Mouse (Mus musculus): ENCODE measurements around the gene Tbc1d13. TPM values are rescaled to one million over a fixed set of nuclear protein-coding genes. Genes with fewer than 3 reads are reported as not detected.

The Tbc1d13 gene
- polyA plus RNA-seq (2015; fragmentation: Nextera tagmentation; extraction: Ambion mirVana) = 5.1 and 5.5 TPM in 2 replicates

DNA sequence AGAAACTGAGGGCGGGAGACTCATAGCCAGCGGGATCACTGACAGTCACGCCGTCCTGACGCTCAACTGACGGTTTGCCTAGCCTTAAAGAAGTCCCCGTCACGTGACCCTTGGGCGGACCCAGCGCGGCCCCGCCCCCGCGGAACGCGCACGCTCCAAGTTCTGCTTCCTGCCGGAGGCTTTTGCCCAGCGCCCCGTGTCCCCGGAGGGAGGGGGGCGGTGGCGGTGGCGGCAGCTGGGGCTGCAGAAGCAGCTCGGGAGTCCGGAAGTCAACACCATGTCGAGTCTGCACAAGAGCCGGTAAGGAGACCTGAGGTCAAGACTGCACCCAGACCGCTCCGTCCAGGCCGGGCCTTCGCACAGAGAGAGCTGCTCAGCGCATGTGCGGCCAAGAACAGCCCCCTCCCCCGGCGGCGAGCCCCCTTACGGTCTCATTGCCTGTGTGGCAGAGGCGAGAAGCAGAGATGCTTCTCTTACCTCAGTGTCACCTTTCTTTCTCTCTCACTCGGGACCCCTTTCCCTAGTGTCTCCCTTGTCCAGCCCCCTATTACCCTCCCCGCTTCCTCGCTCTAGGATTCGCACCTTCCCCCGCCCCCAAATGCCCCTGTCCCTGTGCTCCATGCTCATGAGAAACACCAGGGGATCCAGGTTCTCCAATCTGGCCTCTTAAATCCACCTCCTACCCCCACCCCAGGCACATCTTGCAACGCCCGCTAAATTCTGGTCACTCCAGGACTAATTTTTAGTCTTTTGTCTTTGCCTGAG, at the start of gene Tbc1d13:
Gene Tbc1d13, plus strand, starts transcription at position 134 of the 765 bp plus-strand sequence.
- Histone ChIP-seq H3K4me2 (peak within 1 kb of the TSS; percentile 84), H3K36me3 (peaks cover 37% of the 10 kb centered on the region), H3K4me3 (peak within 1 kb of the TSS; percentile 91), H3K4me1 (peaks cover 24% of the 10 kb centered on the region), H3K27me3 (replicated peaks) (no peaks in the 10 kb centered on the region), H3K27ac (replicated peaks) (peak within 1 kb of the TSS; percentile 90), H3K9me3 (no peaks in the 10 kb centered on the region), H3K9ac (peak within 1 kb of the TSS; percentile 95)
- peak; percentile 92 for ATAC-seq (ENCODE audit: extremely low read depth, insufficient number of reproducible peaks, low FRiP score, low TSS enrichment)
- under 1% methylated on average over 46 of the region's 46 CpGs for WGBS

DNA sequence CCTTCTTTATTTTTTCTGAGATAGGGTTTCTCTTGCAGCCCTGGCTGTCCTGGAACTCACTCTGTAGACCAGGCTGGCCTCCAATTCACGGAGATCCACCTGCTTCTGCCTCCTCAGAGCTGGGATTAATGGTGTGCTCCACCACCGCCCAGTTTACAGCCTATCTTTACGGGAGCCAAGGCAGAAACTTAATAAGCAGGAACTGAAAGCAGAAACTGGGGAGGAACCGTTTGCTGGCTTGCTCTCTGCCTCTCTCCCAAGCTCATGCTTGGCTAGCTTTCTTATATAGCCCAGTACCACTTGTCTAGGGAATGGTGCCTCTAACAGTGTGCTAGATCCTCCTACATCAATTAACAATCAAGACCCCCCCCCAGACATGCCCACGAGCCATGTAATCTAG, 49.4 kb upstream of the Tbc1d13 start:
- H3K27ac ChIP-seq (replicated peaks) = no peak overlapping the region

DNA sequence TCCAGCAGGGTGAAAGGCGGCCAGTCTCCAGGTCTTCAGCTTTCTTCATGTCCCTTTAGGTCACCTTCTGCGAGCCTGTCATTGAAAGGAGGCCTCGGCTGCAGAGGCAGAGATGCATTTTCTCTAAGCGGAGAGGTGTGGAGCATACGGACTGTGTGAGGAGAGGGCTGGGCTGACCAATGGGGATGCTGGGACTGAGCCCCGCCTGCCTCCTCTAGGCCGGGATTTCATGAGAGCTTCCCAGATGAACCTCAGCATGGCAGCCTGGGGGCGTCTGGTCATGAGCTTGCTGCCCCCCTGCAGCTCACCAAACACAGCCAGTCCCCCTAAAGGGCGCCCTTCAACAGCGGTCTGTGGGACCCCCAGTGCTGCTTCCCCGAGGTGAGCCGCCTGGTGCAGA, 48.9 kb upstream of the Tbc1d13 start:
- Histone ChIP-seq H3K36me3 (peaks cover 17% of the 10 kb centered on the region), H3K27me3 (replicated peaks) (no peaks in the 10 kb centered on the region), H3K27ac (replicated peaks) (no peak overlapping the region), H3K9me3 (no peaks in the 10 kb centered on the region), H3K9ac (peak overlapping the region; percentile 69), H3K4me3 (peak overlapping the region; percentile 29), H3K4me1 (peaks cover 17% of the 10 kb centered on the region), H3K4me2 (peak overlapping the region; percentile 58)
- ATAC-seq (ENCODE audit: extremely low read depth, insufficient number of reproducible peaks, low FRiP score, low TSS enrichment) = no peak; the same call in 1 of the 2 replicates
- 24% methylated on average over 12 of the region's 12 CpGs for WGBS

More for the DNA sequence above, 49.4 kb upstream of the Tbc1d13 start:
- peaks cover 16% of the 10 kb centered on the region for H3K36me3 ChIP-seq
- H3K9me3 ChIP-seq = no peaks in the 10 kb centered on the region
- ATAC-seq (ENCODE audit: extremely low read depth, insufficient number of reproducible peaks, low FRiP score, low TSS enrichment) = no peak
- H3K4me2 ChIP-seq = peak overlapping the region; percentile 58
- peak overlapping the region; percentile 69; the same call in 1 of the 2 replicates for H3K9ac ChIP-seq
- H3K4me1 ChIP-seq = peaks cover 22% of the 10 kb centered on the region
- 53% methylated on average over 5 of the region's 5 CpGs for WGBS
- H3K4me3 ChIP-seq = no peak overlapping the region
- no peaks in the 10 kb centered on the region for H3K27me3 ChIP-seq (replicated peaks)

GRCm38 (mm10) chr2:30087310-30087709, 46.2 kb upstream of the Tbc1d13 start:
- peaks cover 43% of the 10 kb centered on the region for H3K36me3 ChIP-seq

DNA sequence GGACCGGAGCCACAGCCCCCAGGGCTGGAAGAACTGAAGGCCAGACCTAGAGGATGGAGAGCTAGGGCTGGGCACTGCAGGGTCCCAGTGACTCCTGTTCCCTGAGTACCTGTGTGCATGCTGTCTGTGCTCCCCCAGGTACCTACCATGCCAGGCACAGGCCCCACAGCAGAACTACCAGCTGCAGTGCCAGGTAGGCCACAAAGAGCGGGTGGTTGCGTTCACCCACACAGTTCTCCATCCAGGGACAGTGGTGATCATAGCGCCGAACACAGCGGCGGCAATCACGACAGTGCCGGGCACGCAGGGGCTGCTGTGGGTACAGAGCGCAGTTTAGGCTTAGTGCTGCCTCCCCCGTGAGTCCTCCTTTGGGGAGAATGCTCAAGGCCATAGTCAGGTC, 42.0 kb upstream of the Tbc1d13 start:
- Histone ChIP-seq H3K27ac (replicated peaks) (no peak overlapping the region), H3K9ac (no peak overlapping the region), H3K4me1 (peaks cover 23% of the 10 kb centered on the region), H3K4me3 (no peak overlapping the region), H3K4me2 (no peak overlapping the region), H3K9me3 (no peaks in the 10 kb centered on the region), H3K36me3 (peaks cover 40% of the 10 kb centered on the region), H3K27me3 (replicated peaks) (no peaks in the 10 kb centered on the region)
- no peak for ATAC-seq (ENCODE audit: extremely low read depth, insufficient number of reproducible peaks, low FRiP score, low TSS enrichment)
- WGBS = 95% methylated on average over 12 of the region's 12 CpGs

More at GRCm38 (mm10) chr2:30087310-30087709, 46.2 kb upstream of the Tbc1d13 start:
- Histone ChIP-seq H3K4me1 (peaks cover 14% of the 10 kb centered on the region), H3K9me3 (no peaks in the 10 kb centered on the region), H3K4me3 (no peak overlapping the region), H3K4me2 (no peak overlapping the region), H3K9ac (no peak overlapping the region), H3K27ac (replicated peaks) (no peak overlapping the region), H3K27me3 (replicated peaks) (no peaks in the 10 kb centered on the region)
- no peak for ATAC-seq (ENCODE audit: extremely low read depth, insufficient number of reproducible peaks, low FRiP score, low TSS enrichment)
- 81% methylated on average over 4 of the region's 4 CpGs for WGBS

- H3K27me3 ChIP-seq (replicated peaks) = no peaks in the 10 kb centered on the region
- no peak for ATAC-seq (ENCODE audit: extremely low read depth, insufficient number of reproducible peaks, low FRiP score, low TSS enrichment)
- H3K9ac ChIP-seq = peak overlapping the region; percentile 89
- no peaks in the 10 kb centered on the region for H3K9me3 ChIP-seq
- H3K36me3 ChIP-seq = peaks cover 33% of the 10 kb centered on the region
- H3K4me3 ChIP-seq = peak overlapping the region; percentile 74
- peaks cover 23% of the 10 kb centered on the region for H3K4me1 ChIP-seq
- peak overlapping the region; percentile 77 for H3K4me2 ChIP-seq
- 25% methylated on average over 6 of the region's 6 CpGs for WGBS
- H3K27ac ChIP-seq (replicated peaks) = peak overlapping the region; percentile 60
Measured at GRCm38 (mm10) chr2:30092280-30092918, 41.1 kb upstream of the Tbc1d13 start.

DNA sequence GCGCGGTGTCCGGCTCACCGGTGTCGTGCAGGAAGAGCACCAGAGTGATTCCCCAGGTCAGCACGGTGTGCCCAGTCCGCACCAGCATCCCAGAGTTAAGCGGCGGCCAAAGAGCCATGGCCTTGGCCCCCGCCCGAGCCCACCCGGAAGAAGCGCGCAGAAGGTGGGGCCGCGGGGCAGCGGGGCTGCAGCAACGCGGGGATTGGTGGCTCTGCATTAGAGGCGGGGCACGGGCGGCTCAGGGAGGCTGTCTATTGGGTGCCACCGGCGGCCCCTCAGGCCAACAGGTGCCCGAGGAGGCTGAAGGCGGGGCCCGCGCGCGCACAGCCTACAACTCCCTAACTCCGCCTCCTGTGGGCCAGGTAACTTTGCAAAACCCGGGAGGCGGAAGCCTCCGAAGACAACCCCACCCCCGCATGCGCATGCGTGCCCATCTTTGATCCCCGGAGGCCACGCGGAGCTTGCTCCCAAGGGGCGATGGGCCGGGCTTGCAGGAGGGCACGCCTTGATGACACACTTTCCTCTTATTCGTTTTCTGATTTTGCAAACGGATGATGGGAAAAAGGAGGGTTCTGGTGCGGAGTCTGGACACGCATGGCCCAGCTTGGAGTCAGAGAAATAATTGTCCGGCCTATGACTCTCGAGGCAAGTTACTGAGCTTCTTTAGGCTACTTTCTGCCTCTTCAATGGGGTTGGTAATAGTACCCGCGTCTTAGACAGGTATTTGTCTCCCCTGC, 39.9 kb upstream of the Tbc1d13 start, which contains the start of gene Zdhhc12:
Gene Zdhhc12, minus strand, starts transcription at position 178 of the 737 bp plus-strand sequence.
- under 1% methylated on average over 50 of the region's 51 CpGs for WGBS
- H3K9ac ChIP-seq = peak within 1 kb of the TSS; percentile 89
- H3K4me1 ChIP-seq = peaks cover 23% of the 10 kb centered on the region

DNA sequence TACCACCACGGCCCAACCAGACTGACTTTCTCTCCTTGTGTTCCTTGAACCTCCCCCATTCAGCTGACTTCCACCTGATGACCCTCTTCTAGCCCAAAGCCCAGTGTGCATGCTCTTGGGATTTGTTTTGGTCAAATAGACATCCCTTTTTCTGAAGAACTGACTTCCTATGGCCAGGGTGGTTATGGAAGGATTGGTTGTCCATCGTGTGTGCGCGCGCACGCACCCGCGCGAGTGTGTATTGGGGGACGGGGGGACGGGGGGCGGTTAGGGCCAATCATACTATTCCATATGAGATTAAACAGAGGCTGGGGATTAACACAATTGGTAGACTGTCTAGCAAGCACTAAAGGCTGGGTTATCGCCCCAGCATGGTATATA, 39.3 kb upstream of the Tbc1d13 start:
- WGBS = 3% methylated on average over 13 of the region's 13 CpGs
- Histone ChIP-seq H3K4me3 (peak overlapping the region; percentile 74), H3K9ac (peak overlapping the region; percentile 89), H3K9me3 (no peaks in the 10 kb centered on the region), H3K27me3 (replicated peaks) (no peaks in the 10 kb centered on the region), H3K4me1 (peaks cover 23% of the 10 kb centered on the region), H3K27ac (replicated peaks) (peak overlapping the region; percentile 63), H3K4me2 (peak overlapping the region; percentile 77), H3K36me3 (peaks cover 43% of the 10 kb centered on the region)
- ATAC-seq (ENCODE audit: extremely low read depth, insufficient number of reproducible peaks, low FRiP score, low TSS enrichment) = no peak

More for the DNA sequence above, 39.9 kb upstream of the Tbc1d13 start, which contains the start of gene Zdhhc12:
- H3K4me2 ChIP-seq = peak within 1 kb of the TSS; percentile 77
- peak within 1 kb of the TSS; percentile 74 for H3K4me3 ChIP-seq
- no peaks in the 10 kb centered on the region for H3K9me3 ChIP-seq
- H3K27me3 ChIP-seq (replicated peaks) = no peaks in the 10 kb centered on the region
- peak; percentile 96 for ATAC-seq (ENCODE audit: extremely low read depth, insufficient number of reproducible peaks, low FRiP score, low TSS enrichment)
- H3K36me3 ChIP-seq = peaks cover 38% of the 10 kb centered on the region
- peak within 1 kb of the TSS; percentile 63 for H3K27ac ChIP-seq (replicated peaks)

DNA sequence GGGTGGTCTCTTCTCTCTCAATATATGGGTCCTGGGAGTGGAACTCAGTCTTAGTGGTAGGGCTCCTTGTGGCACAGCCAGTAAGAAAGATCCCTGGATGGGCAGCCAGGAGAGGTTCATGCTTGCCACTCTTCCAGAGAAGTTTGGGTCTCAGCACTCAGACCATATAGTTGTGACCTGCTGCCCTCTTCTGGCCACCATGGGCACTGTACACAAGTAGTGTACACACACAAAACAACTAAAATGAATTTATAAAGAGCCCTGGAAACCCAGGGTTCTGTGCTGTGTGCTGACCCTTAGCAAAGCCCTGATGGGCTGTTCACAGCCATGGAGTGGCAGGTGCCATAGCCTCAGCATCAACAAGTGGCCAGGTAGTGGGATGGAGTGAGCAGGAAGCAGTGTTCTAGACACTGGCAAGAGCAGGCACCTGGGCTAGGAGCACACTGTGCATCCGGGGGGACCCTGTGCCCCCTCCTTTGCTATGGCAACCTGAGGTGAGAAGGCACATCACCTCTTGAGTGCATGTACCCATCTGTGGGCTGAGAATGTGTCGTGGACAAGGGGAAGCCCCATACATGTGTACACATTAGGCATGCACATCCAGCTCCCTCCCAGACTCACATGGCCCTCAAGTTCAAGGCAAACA, 37.5 kb upstream of the Tbc1d13 start:
- Histone ChIP-seq H3K27me3 (replicated peaks) (no peaks in the 10 kb centered on the region), H3K4me1 (peaks cover 23% of the 10 kb centered on the region), H3K9ac (no peak overlapping the region), H3K4me3 (no peak overlapping the region), H3K36me3 (peaks cover 46% of the 10 kb centered on the region), H3K4me2 (no peak overlapping the region), H3K9me3 (no peaks in the 10 kb centered on the region), H3K27ac (replicated peaks) (no peak overlapping the region)
- no peak for ATAC-seq (ENCODE audit: extremely low read depth, insufficient number of reproducible peaks, low FRiP score, low TSS enrichment)
- 78% methylated on average over 2 of the region's 2 CpGs for WGBS

DNA sequence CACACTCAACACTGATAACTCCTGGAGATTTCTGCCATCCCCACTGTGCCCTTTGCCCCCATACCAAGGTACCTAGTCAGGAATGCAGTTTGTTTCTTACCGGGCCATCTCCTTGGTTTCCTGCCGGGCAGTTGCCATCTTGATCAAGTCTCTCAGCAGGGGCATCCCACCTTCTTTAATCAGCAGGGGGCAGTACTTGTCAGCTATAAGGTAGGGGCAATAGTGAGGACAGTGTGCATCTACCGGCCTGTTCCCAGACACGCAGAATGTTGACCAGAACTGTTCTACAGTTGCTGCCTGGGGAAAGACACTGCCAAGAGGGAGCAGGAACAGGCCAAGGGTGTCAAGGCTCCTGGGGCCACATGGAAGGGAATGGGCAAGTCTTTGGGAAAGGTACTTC, 33.3 kb upstream of the Tbc1d13 start:
- Histone ChIP-seq H3K36me3 (peaks cover 76% of the 10 kb centered on the region), H3K27ac (replicated peaks) (no peak overlapping the region), H3K9ac (no peak overlapping the region), H3K4me2 (no peak overlapping the region), H3K9me3 (no peaks in the 10 kb centered on the region), H3K27me3 (replicated peaks) (no peaks in the 10 kb centered on the region), H3K4me1 (no peaks in the 10 kb centered on the region), H3K4me3 (no peak overlapping the region)
- no peak for ATAC-seq (ENCODE audit: extremely low read depth, insufficient number of reproducible peaks, low FRiP score, low TSS enrichment)
- 54% methylated on average over 4 of the region's 4 CpGs for whole genome bisulfite sequencing

GRCm38 (mm10) chr2:30106364-30106763, 27.2 kb upstream of the Tbc1d13 start:
- no peak for ATAC-seq (ENCODE audit: extremely low read depth, insufficient number of reproducible peaks, low FRiP score, low TSS enrichment)
- H3K4me2 ChIP-seq = no peak overlapping the region
- H3K9ac ChIP-seq = no peak overlapping the region

More at GRCm38 (mm10) chr2:30106364-30106763, 27.2 kb upstream of the Tbc1d13 start:
- Histone ChIP-seq H3K9me3 (no peaks in the 10 kb centered on the region), H3K27me3 (replicated peaks) (no peaks in the 10 kb centered on the region), H3K27ac (replicated peaks) (no peak overlapping the region), H3K36me3 (peaks cover 99% of the 10 kb centered on the region), H3K4me3 (no peak overlapping the region), H3K4me1 (no peaks in the 10 kb centered on the region)
